Mouse (Mus musculus) testis, postnatal 14 days (tissue): ENCODE results near the gene Hsf2bp.
A peak's percentile ranks its signal among the peaks of the same experiment; 100 is the strongest.

Source experiments
- DNase-seq: peaks from one replicate; pipeline ENCODE4 v3.0.0; 2021; ENCODE audit warnings: low spot score

Gene Hsf2bp

GRCm38 (mm10) chr17:31982326-31983190, 53.6 kb downstream of the Hsf2bp start:
- peak; percentile 41 for DNase-seq

- DNase-seq = peak; percentile 26
Measured at GRCm38 (mm10) chr17:31979888-31980287, 56.3 kb downstream of the Hsf2bp start.

GRCm38 (mm10) chr17:31977131-31977530, 59.0 kb downstream of the Hsf2bp start:
- DNase-seq = no peak

- no peak for DNase-seq
Measured at GRCm38 (mm10) chr17:31976501-31976900, 59.6 kb downstream of the Hsf2bp start.

- no peak for DNase-seq
Measured at GRCm38 (mm10) chr17:31974694-31975093, 61.5 kb downstream of the Hsf2bp start.

- DNase-seq = no peak
Measured at GRCm38 (mm10) chr17:31973664-31974230, 62.4 kb downstream of the Hsf2bp start.

- DNase-seq = no peak
Measured at GRCm38 (mm10) chr17:31970890-31971289, 65.3 kb downstream of the Hsf2bp start.

- no peak for DNase-seq
Measured at GRCm38 (mm10) chr17:31968801-31969200, 67.3 kb downstream of the Hsf2bp start.

GRCm38 (mm10) chr17:31967311-31967710, 68.8 kb downstream of the Hsf2bp start:
- no peak for DNase-seq

- no peak for DNase-seq
Measured at GRCm38 (mm10) chr17:31966566-31966965, 69.6 kb downstream of the Hsf2bp start.

- peak; percentile 31 for DNase-seq
Measured at GRCm38 (mm10) chr17:31965623-31966022, 70.5 kb downstream of the Hsf2bp start.

GRCm38 (mm10) chr17:31962930-31963329, 73.2 kb downstream of the Hsf2bp start:
- no peak for DNase-seq

- no peak for DNase-seq
Measured at GRCm38 (mm10) chr17:31962281-31962680, 73.9 kb downstream of the Hsf2bp start.

GRCm38 (mm10) chr17:31954551-31955140, 81.5 kb downstream of the Hsf2bp start:
- DNase-seq = no peak

- DNase-seq = no peak
Measured at GRCm38 (mm10) chr17:31949076-31949475, 87.1 kb downstream of the Hsf2bp start.

GRCm38 (mm10) chr17:31946436-31946835, 89.7 kb downstream of the Hsf2bp start:
- DNase-seq = no peak

- DNase-seq = no peak
Measured at GRCm38 (mm10) chr17:31943881-31944539, 92.1 kb downstream of the Hsf2bp start.

GRCm38 (mm10) chr17:31941616-31942015, 94.5 kb downstream of the Hsf2bp start:
- DNase-seq = no peak

- DNase-seq = no peak
Measured at GRCm38 (mm10) chr17:31940607-31941006, 95.5 kb downstream of the Hsf2bp start.

GRCm38 (mm10) chr17:31939292-31940060, 96.7 kb downstream of the Hsf2bp start:
- no peak for DNase-seq

GRCm38 (mm10) chr17:31938539-31939260, 97.4 kb downstream of the Hsf2bp start:
- DNase-seq = no peak
